8 mouse cellular contexts compared by ENCODE assay signal in genomic region chr11:117963091-117963793, GRCm38 (mm10). TPM values are rescaled to one million over a fixed set of nuclear protein-coding genes. Genes with fewer than 3 reads are reported as not detected.
DNase-seq lines count a peak whose midpoint lies in the region; ATAC-seq lines count a peak whose summit lies in the region.

No protein-coding gene starts in this region.

- H3K27ac ChIP-seq in embryonic facial prominence, embryonic 14.5 days (replicated peaks; ENCODE audit: low read depth, low read length): peak overlapping the region; percentile 95
- peak overlapping the region; percentile 97 for H3K27ac ChIP-seq in kidney, embryonic 14.5 days (ENCODE audit: low read depth, low read length)
- peak overlapping the region; percentile 95 for H3K27ac ChIP-seq in limb, embryonic 15.5 days

- peak overlapping the region; percentile 64 for H3K9ac ChIP-seq in embryonic facial prominence, embryonic 14.5 days (ENCODE audit: low read depth, low read length)
- peak overlapping the region; percentile 40 for H3K9ac ChIP-seq in kidney, embryonic 14.5 days (ENCODE audit: low read depth, low read length)
- H3K9ac ChIP-seq in limb, embryonic 15.5 days: peak overlapping the region; percentile 21; the same call in 1 of the 2 replicates

- peak overlapping the region; percentile 86 for H3K4me2 ChIP-seq in embryonic facial prominence, embryonic 14.5 days (ENCODE audit: low read depth, low read length)
- peak overlapping the region; percentile 56 for H3K4me2 ChIP-seq in kidney, embryonic 14.5 days (replicated peaks; ENCODE audit: low read depth, low read length)
- H3K4me2 ChIP-seq in limb, embryonic 15.5 days: peak overlapping the region; percentile 72

- WGBS in embryonic facial prominence, embryonic 14.5 days: under 1% methylated on average over 28 of the region's 40 CpGs
- WGBS in kidney, embryonic 14.5 days: under 1% methylated on average over 39 of the region's 40 CpGs
- under 1% methylated on average over 40 of the region's 40 CpGs for WGBS in limb, embryonic 15.5 days

- DNase-seq in 3T3-L1 (ENCODE audit: low read depth, low spot score): peak; percentile 96
- DNase-seq in adrenal gland, postnatal 4 days (ENCODE audit: low spot score in 2 of 2): peak; percentile 96 to 100
- peak; percentile 97 for DNase-seq in embryonic facial prominence, embryonic 14.5 days (ENCODE audit: low spot score)
- DNase-seq in heart, adult 9 months (ENCODE audit: low spot score in 2 of 2): peak; percentile 99
- DNase-seq in monocyte, adult 2 months (ENCODE audit: low read depth in 1 of 2, low spot score in 2 of 2): peak; percentile 92 to 99
- peak; percentile 92 for DNase-seq in spleen, postnatal 36 days (ENCODE audit: low spot score in 2 of 2)

- H3K36me3 ChIP-seq in embryonic facial prominence, embryonic 14.5 days (ENCODE audit: control insufficient read depth, insufficient read depth, low read length): peaks cover 10% of the 10 kb centered on the region; the same call in 1 of the 2 replicates
- H3K36me3 ChIP-seq in kidney, embryonic 14.5 days (ENCODE audit: control insufficient read depth, insufficient read depth, low read length): peaks cover 13% of the 10 kb centered on the region
- peaks cover 9% of the 10 kb centered on the region; the same call in 1 of the 2 replicates for H3K36me3 ChIP-seq in limb, embryonic 15.5 days

- peaks cover 76% of the 10 kb centered on the region for H3K4me1 ChIP-seq in embryonic facial prominence, embryonic 14.5 days (ENCODE audit: control insufficient read depth, insufficient read depth, low read length)
- peaks cover 83% of the 10 kb centered on the region for H3K4me1 ChIP-seq in kidney, embryonic 14.5 days (ENCODE audit: control insufficient read depth, insufficient read depth, low read length)
- H3K4me1 ChIP-seq in limb, embryonic 15.5 days: peaks cover 81% of the 10 kb centered on the region

- H3K27me3 ChIP-seq in embryonic facial prominence, embryonic 14.5 days (replicated peaks; ENCODE audit: control insufficient read depth, insufficient read depth, low read length): peaks cover 5% of the 10 kb centered on the region; the same call in 1 of the 2 replicates
- peaks cover 11% of the 10 kb centered on the region; the same call in 1 of the 2 replicates for H3K27me3 ChIP-seq in kidney, embryonic 14.5 days (ENCODE audit: control insufficient read depth, insufficient read depth, low read length)
- no peaks in the 10 kb centered on the region for H3K27me3 ChIP-seq in limb, embryonic 15.5 days

- ATAC-seq in embryonic facial prominence, embryonic 14.5 days (ENCODE audit: low read depth): peak; percentile 91
- peak; percentile 93 for ATAC-seq in kidney, embryonic 14.5 days (ENCODE audit: low FRiP score, low TSS enrichment)
- ATAC-seq in limb, embryonic 15.5 days (ENCODE audit: insufficient number of reproducible peaks, low FRiP score, low TSS enrichment, low read depth): peak; percentile 91

- H3K9me3 ChIP-seq in embryonic facial prominence, embryonic 14.5 days (ENCODE audit: control insufficient read depth, low read length): no peaks in the 10 kb centered on the region
- H3K9me3 ChIP-seq in kidney, embryonic 14.5 days (ENCODE audit: control insufficient read depth, low read length): no peaks in the 10 kb centered on the region
- no peaks in the 10 kb centered on the region for H3K9me3 ChIP-seq in limb, embryonic 15.5 days

- peak overlapping the region; percentile 38 for H3K4me3 ChIP-seq in embryonic facial prominence, embryonic 14.5 days (ENCODE audit: low read depth, low read length)
- peak overlapping the region; percentile 25 for H3K4me3 ChIP-seq in kidney, embryonic 14.5 days (ENCODE audit: low read length)
- peak overlapping the region; percentile 38 for H3K4me3 ChIP-seq in limb, embryonic 15.5 days

RNA-seq across cellular contexts. Expression of gene Socs3, which starts 6.6 kb away (rescaled TPM):
- total RNA-seq in adrenal gland, postnatal 4 days (2021): 10 to 100 TPM; 11.8 to 12.7 TPM
- polyA plus RNA-seq in embryonic facial prominence, embryonic 14.5 days (2014; fragmentation: Nextera tagmentation; extraction: Ambion mirVana): 6.8 and 8.3 TPM in 2 replicates
- polyA plus RNA-seq in kidney, embryonic 14.5 days (2014; fragmentation: Nextera tagmentation; extraction: Ambion mirVana): 6.7 and 9.6 TPM in 2 replicates
- polyA plus RNA-seq in limb, embryonic 15.5 days (2015; fragmentation: Nextera tagmentation; extraction: Ambion mirVana): 20.3 and 24.0 TPM in 2 replicates

RNA-seq across cellular contexts. Expression of gene Pgs1, which starts 22.9 kb away (rescaled TPM):
- 10 to 100 TPM; 39.1 to 40.4 TPM for total RNA-seq in adrenal gland, postnatal 4 days (2021)
- polyA plus RNA-seq in embryonic facial prominence, embryonic 14.5 days (2014; fragmentation: Nextera tagmentation; extraction: Ambion mirVana): 31.0 and 34.7 TPM in 2 replicates
- 30.0 and 37.5 TPM in 2 replicates for polyA plus RNA-seq in kidney, embryonic 14.5 days (2014; fragmentation: Nextera tagmentation; extraction: Ambion mirVana)
- polyA plus RNA-seq in limb, embryonic 15.5 days (2015; fragmentation: Nextera tagmentation; extraction: Ambion mirVana): 35.5 and 37.8 TPM in 2 replicates

Comparison
In these comparisons a context has a peak if more than half of its experiments do, and no peak if none do; other contexts are left out.
1. Peak in every context shown above with its lines: DNase-seq, ATAC-seq, H3K4me3 ChIP-seq and H3K27ac ChIP-seq.